Mouse (Mus musculus) naive thymus-derived CD4-positive, alpha-beta T cell, adult 5 months (primary cell): ENCODE results near the gene Pld6. TPM values are rescaled to one million over a fixed set of nuclear protein-coding genes. Genes with fewer than 3 reads are reported as not detected.

Experiments
- polyA plus RNA-seq: library from polyadenylated mRNA; unstranded; fragments of 100-300 nt; shearing (Covaris generic); gene quantifications from one replicate; pipeline ENCODE4 v1.2.1, GENCODE M21; 2017

Gene Pld6
- not detected for polyA plus RNA-seq

DNA sequence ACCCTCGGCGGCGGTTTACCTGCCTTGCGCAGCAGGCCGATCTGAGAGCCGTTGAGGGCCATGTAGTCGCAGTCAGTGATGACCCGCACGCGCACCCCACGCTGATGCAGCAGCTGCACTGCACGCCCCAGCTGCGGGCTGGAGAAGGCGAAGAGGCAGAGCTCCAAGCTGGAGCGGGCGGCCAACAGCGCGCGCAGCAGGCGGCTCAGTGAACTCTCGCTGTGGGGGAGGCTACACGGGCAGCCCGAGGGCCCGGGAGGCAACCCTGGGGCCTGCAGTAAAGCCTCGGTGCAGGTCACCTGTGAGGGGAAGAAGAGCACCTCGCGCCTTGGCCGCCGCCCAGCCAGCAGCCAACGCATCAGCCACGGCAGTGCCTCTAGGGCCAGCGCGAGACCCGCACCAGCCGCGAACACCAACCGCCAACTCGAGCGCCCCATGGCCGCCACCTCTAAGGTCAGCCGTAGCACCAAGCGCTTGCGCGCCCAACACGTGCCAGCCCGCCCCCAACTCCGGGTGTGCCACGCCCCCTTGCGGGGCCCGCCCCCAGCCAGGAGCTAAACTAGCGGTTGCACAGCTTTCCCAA lies at the start of gene Pld6:
Pld6 (minus strand) TSS at position 447 of the 583 bp plus-strand sequence.

DNA sequence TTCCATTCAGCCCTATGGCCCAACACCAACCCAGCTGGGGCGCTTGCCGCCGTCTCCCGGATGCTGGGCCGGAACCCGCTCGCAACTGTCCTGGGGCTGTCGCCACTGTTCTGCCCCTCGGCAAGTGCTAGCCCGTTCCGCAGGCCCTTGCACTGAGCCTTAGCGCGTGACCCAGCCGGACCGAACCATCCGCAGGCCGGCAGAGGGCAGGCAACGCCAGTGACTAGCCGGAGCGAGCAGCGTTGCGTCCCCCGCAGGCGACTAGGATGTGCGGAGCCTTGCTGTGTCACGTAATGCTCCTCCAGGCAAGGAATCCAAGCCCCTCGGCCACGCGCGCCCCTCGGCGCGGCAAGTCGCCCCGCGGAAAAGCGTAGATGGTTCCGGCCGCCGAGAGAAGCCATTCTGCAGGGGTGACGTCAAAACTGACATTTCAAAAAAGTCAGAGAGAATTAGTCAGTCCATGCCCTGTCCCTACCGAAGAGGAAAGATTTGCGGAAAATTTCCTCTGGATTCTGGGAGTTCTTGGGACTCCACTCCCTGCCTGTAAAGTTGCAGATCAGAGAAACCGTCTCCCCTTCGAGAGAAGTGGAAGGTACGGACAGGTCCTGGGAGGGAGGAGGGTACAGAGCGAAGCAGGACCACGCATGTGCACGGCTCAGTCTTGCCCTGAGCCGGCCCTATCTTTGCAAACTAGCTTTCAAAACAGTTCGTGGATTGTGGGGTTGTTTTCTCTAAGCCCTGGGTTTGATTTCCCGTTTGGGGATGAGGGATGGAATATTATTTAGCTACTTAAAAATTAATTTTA lies 22.4 kb upstream of the Pld6 start, which contains the start of gene Flcn:
Flcn (minus strand) TSS at position 347 of the 805 bp plus-strand sequence.

Other genes starting within 250 kb of the Pld6 start
- not detected for gene Nlrp3, start 246.1 kb downstream of the Pld6 start, polyA plus RNA-seq
- gene Olfr222, start 211.4 kb downstream of the Pld6 start, polyA plus RNA-seq: not detected
- not detected for gene Olfr223, start 194.4 kb downstream of the Pld6 start, polyA plus RNA-seq
- 77.0 TPM for gene Mprip, start 126.3 kb downstream of the Pld6 start, polyA plus RNA-seq
- 92.2 TPM for gene Flcn, start 22.4 kb upstream of the Pld6 start, polyA plus RNA-seq
- gene Nt5m, start 51.8 kb upstream of the Pld6 start, polyA plus RNA-seq: 8.9 TPM
- 104 TPM for gene Cops3, start 52.2 kb upstream of the Pld6 start, polyA plus RNA-seq
- 5.5 TPM for gene Med9, start 160.6 kb upstream of the Pld6 start, polyA plus RNA-seq
- gene Rasd1, start 177.3 kb upstream of the Pld6 start, polyA plus RNA-seq: not detected